Mouse (Mus musculus): ENCODE results near the gene Pex11b. TPM values are rescaled to one million over a fixed set of nuclear protein-coding genes. Genes with fewer than 3 reads are reported as not detected.
A peak's percentile ranks its signal among the peaks of the same experiment; 100 is the strongest.
"Not testable (repeated sequence)": the region's sequence is repeated elsewhere in the genome, so short reads cannot be mapped to it uniquely, and the experiment has no call there.

Gene Pex11b
- polyA plus RNA-seq, 1 experiment from 2014 or later = 42.2 TPM

DNA sequence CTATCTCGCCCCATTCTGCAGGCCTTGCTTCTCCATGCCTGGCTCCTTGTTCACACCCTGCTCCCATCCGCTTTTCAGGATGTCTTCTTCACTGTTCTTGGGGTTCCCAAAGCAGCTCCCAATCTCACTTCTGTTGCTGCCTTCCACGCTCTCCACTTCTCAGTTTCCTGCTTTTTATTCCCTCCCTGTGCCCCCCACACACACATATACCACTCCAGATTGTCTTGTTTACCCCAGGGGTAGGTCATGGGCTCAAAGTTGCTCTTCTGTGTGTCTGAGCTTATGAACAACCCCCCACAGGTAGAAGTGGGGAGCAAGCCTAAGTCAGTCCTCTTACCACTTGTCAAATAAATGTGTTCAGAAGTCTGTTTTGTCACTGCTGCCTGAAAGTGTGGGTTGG, 35.8 kb upstream of the Pex11b start:
- Histone ChIP-seq H3K4me1 (replicated peaks) (peaks cover 42% of the 10 kb centered on the region), H3K4me2 (replicated peaks) (no peak overlapping the region), H3K9me3 (no peaks in the 10 kb centered on the region), H3K9ac (no peak overlapping the region), H3K4me3 (replicated peaks) (no peak overlapping the region), H3K36me3 (no peaks in the 10 kb centered on the region), H3K27ac (no peak overlapping the region), H3K27me3 (replicated peaks) (peaks cover 37% of the 10 kb centered on the region)
- 76% methylated on average over 3 of the region's 3 CpGs for WGBS
- no peak for ATAC-seq

DNA sequence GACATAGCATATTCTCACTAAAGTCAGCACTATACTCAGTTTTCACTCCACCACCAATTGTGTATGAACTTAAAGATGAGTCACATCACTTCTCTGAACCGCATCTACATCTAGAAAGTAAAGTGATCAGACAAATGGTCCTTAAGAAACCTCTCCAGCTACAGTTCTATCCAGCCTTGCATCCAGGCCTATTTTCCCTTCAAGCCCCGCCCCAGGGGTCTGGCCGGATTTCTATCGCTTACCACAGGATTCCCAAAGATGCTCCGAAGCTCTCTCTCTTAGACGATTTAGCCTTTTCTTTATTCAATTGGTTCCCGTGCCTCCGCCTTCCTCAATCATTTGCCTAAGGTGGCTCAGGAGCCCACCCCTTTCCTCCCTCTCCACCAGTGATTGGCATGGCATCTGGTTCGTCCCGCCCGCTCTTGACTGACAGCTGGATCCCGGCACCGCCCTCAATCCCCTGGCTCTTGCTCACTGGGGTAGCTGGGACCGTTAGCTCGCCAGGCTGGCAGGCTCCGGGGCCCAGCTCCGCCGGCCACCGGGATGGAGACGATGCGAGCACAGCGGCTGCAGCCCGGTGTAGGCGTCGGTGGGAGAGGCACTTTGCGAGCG, 34.4 kb upstream of the Pex11b start, which contains the start of gene Lix1l:
TSS of gene Lix1l (plus strand) at position 511 of the 612 bp plus-strand sequence.
- H3K36me3 ChIP-seq = no peaks in the 10 kb centered on the region
- H3K27me3 ChIP-seq (replicated peaks) = peaks cover 30% of the 10 kb centered on the region
- peaks cover 43% of the 10 kb centered on the region for H3K4me1 ChIP-seq (replicated peaks)
- peak within 1 kb of the TSS; percentile 80 for H3K4me2 ChIP-seq (replicated peaks)
- H3K9me3 ChIP-seq = no peaks in the 10 kb centered on the region
- H3K9ac ChIP-seq = peak within 1 kb of the TSS; percentile 77
- peak; percentile 94 for ATAC-seq
- H3K4me3 ChIP-seq (replicated peaks) = peak within 1 kb of the TSS; percentile 71
- peak within 1 kb of the TSS; percentile 98 for H3K27ac ChIP-seq
- WGBS = 1% methylated on average over 27 of the region's 27 CpGs

DNA sequence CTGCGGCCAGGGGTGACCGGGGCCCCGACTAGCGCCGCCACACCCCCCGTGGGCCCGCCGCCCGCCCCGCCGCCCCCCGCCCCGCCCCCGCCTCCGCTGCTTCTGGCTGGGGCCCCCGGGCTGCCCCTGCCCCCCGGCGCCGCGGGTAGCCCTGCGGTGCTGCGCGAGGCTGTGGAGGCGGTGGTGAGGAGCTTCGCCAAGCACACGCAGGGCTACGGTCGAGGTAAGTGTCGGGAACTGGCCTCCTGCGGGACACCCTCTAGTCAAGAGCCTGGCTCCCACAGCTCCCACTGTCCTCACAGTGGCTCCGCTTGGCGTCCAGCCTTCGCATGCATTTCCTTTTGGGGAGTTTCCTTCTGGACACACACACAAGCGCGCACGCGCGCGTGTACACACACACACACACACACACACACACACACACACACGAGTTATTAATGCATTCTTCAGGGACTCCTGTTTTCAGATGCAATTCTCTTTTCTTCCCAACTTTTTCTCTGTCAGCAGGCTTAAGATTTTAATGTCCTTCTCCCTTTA, 33.9 kb upstream of the Pex11b start:
- peaks cover 25% of the 10 kb centered on the region for H3K27me3 ChIP-seq (replicated peaks)
- under 1% methylated on average over 20 of the region's 40 CpGs for WGBS

DNA sequence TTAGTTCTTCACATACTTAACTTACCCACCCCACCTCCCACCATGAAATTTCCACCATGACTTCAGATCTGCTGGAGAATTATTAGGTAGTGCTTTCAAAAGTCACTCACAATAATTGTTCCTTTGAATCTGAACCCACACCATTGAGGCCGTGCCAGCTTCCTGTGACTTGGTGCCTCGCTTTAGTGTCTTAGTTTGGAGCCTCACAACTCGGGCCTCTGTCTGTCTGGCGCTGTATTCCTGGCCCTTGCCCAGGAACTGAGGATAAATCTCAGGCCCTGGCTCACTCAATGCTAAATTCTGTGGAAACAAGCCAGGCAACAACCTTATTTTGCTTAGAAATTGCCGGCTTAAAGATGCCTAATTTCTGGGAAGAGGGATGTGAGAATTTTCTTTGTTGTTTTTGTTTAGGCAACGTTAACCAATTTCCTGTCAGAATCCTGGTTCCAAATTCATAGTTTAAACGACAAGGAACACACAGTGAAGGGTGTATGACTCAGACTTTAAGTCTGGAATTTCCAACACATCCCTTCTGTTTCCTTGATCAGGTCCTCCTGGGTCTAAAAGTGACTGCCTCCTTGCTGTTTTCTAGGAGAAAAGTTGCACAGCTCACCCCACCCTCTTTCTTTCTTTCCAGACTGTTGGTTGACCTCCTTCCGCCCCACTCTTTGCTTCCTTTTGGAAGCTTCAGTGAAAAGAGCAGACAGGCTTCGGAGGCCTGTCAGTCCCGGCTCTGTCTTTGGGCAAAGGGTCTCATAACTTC, 33.1 kb upstream of the Pex11b start:
- Histone ChIP-seq H3K9ac (peak overlapping the region; percentile 77), H3K4me3 (replicated peaks) (peak overlapping the region; percentile 71), H3K9me3 (no peaks in the 10 kb centered on the region), H3K4me2 (replicated peaks) (peak overlapping the region; percentile 80), H3K27me3 (replicated peaks) (peaks cover 21% of the 10 kb centered on the region), H3K4me1 (replicated peaks) (peaks cover 30% of the 10 kb centered on the region), H3K36me3 (no peaks in the 10 kb centered on the region), H3K27ac (peak overlapping the region; percentile 98)
- 29% methylated on average over 10 of the region's 10 CpGs for WGBS
- ATAC-seq = no peak

More for the DNA sequence above, 33.9 kb upstream of the Pex11b start:
- Histone ChIP-seq H3K4me2 (replicated peaks) (peak overlapping the region; percentile 80), H3K27ac (peak overlapping the region; percentile 98), H3K36me3 (no peaks in the 10 kb centered on the region), H3K4me1 (replicated peaks) (peaks cover 38% of the 10 kb centered on the region), H3K4me3 (replicated peaks) (peak overlapping the region; percentile 71), H3K9ac (peak overlapping the region; percentile 77), H3K9me3 (no peaks in the 10 kb centered on the region)
- ATAC-seq = peak; percentile 70

DNA sequence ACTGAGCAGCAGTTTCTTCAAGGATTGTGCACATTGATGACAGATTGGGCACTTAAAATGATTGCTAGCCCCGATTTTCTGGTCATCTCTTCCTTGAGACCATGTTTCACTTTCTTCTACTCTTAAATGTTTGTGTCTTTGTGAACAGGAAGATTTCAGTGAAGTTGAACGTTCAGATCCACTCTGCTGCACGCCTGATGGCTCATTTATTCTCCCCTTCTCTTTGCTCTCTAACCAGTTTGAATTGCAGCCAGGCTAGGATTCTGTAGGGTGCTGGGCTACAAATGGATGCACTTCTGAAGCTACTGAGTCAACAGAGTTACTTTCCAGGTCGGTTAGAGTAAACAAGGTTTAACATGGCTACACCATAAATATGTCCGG, 32.5 kb upstream of the Pex11b start:
- 22% methylated on average over 5 of the region's 5 CpGs for WGBS
- Histone ChIP-seq H3K4me2 (replicated peaks) (peak overlapping the region; percentile 80), H3K27me3 (replicated peaks) (peaks cover 18% of the 10 kb centered on the region), H3K27ac (peak overlapping the region; percentile 98), H3K36me3 (no peaks in the 10 kb centered on the region), H3K9ac (peak overlapping the region; percentile 77), H3K4me3 (replicated peaks) (peak overlapping the region; percentile 71), H3K4me1 (replicated peaks) (peaks cover 25% of the 10 kb centered on the region), H3K9me3 (no peaks in the 10 kb centered on the region)
- no peak for ATAC-seq

DNA sequence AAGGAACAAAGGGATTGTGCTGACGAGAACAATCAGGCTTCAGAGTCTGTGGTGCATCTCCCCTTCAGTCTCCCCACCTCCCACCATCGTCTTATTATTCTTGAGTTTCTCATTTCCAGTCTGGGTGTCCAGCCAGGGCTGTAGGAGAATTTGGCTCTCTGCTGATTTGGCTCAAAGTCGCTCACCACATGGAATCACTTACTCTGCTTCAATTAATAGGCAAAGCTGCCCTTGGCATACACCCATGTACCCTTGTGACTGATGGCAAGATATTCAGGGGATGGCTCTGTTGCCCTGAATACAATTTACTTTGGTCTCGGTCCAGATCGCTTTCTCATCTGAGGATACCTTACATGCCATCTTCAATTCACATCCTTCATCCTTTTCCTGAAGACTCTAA, 31.9 kb upstream of the Pex11b start:
- H3K27ac ChIP-seq = peak overlapping the region; percentile 98; the same call in 1 of the 2 replicates
- ATAC-seq = no peak

DNA sequence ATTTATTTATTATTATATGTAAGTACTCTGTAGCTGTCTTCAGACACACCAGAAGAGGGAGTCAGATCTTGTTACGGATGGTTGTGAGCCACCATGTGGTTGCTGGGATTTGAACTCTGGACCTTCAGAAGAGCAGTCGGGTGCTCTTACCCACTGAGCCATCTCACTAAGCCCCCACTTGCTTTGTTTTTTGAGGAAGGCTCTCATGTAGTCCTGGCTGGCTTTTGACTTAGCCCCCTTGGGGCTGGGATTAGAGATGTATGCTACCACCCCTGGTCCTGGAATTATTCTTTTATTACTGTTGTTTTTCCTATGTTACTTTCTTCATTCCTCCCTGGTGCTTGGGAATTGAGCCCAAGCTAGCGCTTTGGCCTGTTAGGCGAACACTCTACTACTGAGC, 29.2 kb upstream of the Pex11b start:
- H3K4me1 ChIP-seq (replicated peaks) = 0 out of 2 replicates have a peak, but pooled peaks cover 12% of the 10 kb centered on the region
- 89% methylated on average over 4 of the region's 4 CpGs for WGBS
- not testable (repeated sequence) for ATAC-seq; H3K9me3 ChIP-seq; H3K27me3 ChIP-seq (replicated peaks); H3K4me2 ChIP-seq (replicated peaks); H3K36me3 ChIP-seq; H3K9ac ChIP-seq; H3K4me3 ChIP-seq (replicated peaks); H3K27ac ChIP-seq

More for the DNA sequence above, 31.9 kb upstream of the Pex11b start:
- H3K4me1 ChIP-seq (replicated peaks) = peaks cover 19% of the 10 kb centered on the region
- peak overlapping the region; percentile 77; the same call in 1 of the 2 replicates for H3K9ac ChIP-seq
- H3K4me3 ChIP-seq (replicated peaks) = peak overlapping the region; percentile 71; the same call in 1 of the 2 replicates
- no peaks in the 10 kb centered on the region for H3K9me3 ChIP-seq
- peak overlapping the region; percentile 80 for H3K4me2 ChIP-seq (replicated peaks)
- H3K36me3 ChIP-seq = no peaks in the 10 kb centered on the region
- H3K27me3 ChIP-seq (replicated peaks) = peaks cover 14% of the 10 kb centered on the region
- 56% methylated on average over 5 of the region's 5 CpGs for WGBS

DNA sequence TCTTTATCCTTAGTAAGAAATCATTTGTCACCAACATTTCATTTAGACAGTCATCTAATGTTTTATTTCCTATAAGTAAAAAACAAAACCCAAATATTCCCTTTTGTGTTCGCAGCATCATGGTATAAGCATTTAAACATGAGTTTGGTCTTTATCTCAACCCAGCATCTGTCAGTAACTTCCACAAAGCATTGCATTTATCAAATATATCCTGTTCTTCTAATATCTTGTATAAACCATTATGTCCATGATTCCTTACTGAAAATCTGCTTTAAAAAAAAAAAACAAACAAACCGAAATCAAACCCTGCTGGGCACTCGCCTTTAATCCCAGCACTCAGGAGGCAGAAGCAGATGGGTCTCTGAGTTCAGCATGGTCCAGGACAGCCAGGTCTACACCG, 28.6 kb upstream of the Pex11b start:
- no peak overlapping the region for H3K4me3 ChIP-seq (replicated peaks)
- WGBS = 88% methylated on average over 4 of the region's 4 CpGs
- H3K27me3 ChIP-seq (replicated peaks) = no peaks in the 10 kb centered on the region
- no peak overlapping the region for H3K27ac ChIP-seq
- H3K9me3 ChIP-seq = no peaks in the 10 kb centered on the region
- no peaks in the 10 kb centered on the region for H3K36me3 ChIP-seq
- H3K9ac ChIP-seq = no peak overlapping the region
- ATAC-seq = no peak
- no peak overlapping the region for H3K4me2 ChIP-seq (replicated peaks)
- H3K4me1 ChIP-seq (replicated peaks) = 0 out of 2 replicates have a peak, but pooled peaks cover 12% of the 10 kb centered on the region

DNA sequence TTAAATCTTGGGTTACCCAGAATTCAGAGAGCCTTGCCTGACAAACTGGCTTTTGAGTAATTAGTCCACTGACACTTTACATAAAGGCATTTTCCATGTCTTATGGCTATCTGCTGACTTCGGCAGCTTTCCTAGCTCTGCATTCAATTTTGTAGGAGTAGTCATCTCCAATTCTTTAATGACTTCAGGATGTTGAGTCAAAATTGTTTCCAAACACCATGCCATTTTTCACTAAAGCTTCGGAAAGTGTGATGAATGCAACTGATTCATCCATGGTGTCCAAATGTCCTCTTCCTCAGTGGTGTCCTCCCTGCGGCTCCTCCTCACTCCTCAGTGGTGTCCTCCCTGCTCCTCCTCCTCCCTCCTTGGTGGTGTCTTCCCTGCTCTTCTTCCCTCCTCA, 17.2 kb upstream of the Pex11b start:
- no peak overlapping the region for H3K4me2 ChIP-seq (replicated peaks)
- ATAC-seq = no peak
- peaks cover 17% of the 10 kb centered on the region for H3K36me3 ChIP-seq
- no peak overlapping the region for H3K27ac ChIP-seq
- no peaks in the 10 kb centered on the region for H3K27me3 ChIP-seq (replicated peaks)
- no peaks in the 10 kb centered on the region for H3K9me3 ChIP-seq
- H3K4me3 ChIP-seq (replicated peaks) = no peak overlapping the region
- no peak overlapping the region for H3K9ac ChIP-seq
- WGBS = 93% methylated on average over 3 of the region's 3 CpGs
- no peaks in the 10 kb centered on the region for H3K4me1 ChIP-seq (replicated peaks)

DNA sequence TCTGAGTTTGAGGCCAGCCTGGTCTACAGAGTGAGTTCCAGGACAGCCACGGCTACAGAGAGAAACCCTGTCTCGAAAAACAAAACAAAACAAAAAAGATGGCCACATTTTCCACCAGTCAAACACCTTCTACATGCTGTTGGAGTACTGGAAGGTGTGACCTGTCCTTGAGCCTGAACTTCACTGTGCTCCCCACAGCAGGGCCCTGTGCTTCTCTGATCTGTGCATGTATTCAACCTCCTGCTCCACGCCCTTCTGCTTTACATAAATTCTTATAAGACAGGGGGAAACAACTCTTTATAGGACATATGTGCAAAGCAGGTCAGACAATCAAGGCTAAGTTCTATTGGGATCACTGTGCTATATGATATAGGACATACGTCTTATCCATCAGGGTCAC, 12.0 kb upstream of the Pex11b start:
- no peaks in the 10 kb centered on the region for H3K27me3 ChIP-seq (replicated peaks)
- no peak for ATAC-seq
- no peak overlapping the region for H3K27ac ChIP-seq
- 92% methylated on average over 4 of the region's 4 CpGs for WGBS
- no peak overlapping the region for H3K4me3 ChIP-seq (replicated peaks)
- no peaks in the 10 kb centered on the region for H3K9me3 ChIP-seq
- no peaks in the 10 kb centered on the region for H3K4me1 ChIP-seq (replicated peaks)
- no peak overlapping the region for H3K4me2 ChIP-seq (replicated peaks)
- peaks cover 17% of the 10 kb centered on the region; the same call in 1 of the 2 replicates for H3K36me3 ChIP-seq
- H3K9ac ChIP-seq = no peak overlapping the region

DNA sequence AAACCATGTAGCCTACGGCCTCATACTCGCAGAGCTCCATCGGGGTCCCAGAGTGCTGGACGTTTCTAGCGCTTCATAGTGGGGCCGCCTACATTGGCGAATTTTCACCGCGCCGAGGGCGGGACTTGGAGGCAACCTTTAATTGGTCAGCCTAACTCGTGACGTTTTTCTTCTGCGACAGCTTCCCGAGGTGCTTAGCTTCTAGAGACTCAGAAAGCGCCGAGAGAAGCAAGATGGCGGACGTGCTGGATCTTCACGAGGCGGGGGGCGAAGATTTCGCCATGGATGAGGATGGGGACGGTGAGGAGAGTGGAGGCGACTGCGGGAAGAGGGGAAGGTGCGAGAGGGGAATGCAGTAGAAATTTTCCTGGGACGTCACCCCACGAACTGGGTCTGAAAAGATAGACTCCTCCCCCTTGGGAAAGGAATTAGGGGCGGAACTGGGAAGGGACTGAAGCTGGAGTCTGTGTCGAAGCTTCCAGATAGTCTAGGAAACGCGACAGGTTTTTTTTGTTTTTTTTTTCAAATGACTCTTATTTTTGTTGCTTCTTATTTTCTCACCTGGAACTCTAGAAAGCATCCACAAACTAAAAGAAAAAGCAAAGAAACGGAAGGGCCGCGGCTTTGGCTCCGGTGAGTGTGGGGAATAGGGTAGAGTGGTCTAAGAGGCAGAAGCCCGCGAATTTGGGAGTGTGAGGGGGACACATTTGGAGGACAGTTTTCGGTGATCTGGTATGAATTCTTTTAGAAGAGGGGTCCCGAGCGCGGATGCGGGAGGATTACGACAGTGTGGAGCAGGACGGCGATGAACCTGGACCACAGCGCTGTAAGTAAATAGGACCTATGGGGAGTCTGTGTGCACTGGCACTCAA, 5.2 kb upstream of the Pex11b start, which contains the start of gene Rbm8a:
TSS of gene Rbm8a (plus strand) at position 205 of the 872 bp plus-strand sequence.
- H3K4me1 ChIP-seq (replicated peaks) = peaks cover 10% of the 10 kb centered on the region
- ATAC-seq = peak; percentile 96
- H3K4me3 ChIP-seq (replicated peaks) = peak within 1 kb of the TSS; percentile 68
- H3K36me3 ChIP-seq = peaks cover 13% of the 10 kb centered on the region; the same call in 1 of the 2 replicates
- H3K9ac ChIP-seq = peak within 1 kb of the TSS; percentile 73
- 1% methylated on average over 48 of the region's 48 CpGs for WGBS
- H3K4me2 ChIP-seq (replicated peaks) = peak within 1 kb of the TSS; percentile 67
- H3K9me3 ChIP-seq = no peaks in the 10 kb centered on the region
- H3K27me3 ChIP-seq (replicated peaks) = no peaks in the 10 kb centered on the region
- peak within 1 kb of the TSS; percentile 83 for H3K27ac ChIP-seq

Data from intestine, embryonic 15.5 days (tissue).